Mouse (Mus musculus): Measurements from ENCODE around the gene Mapk8ip3. TPM values are rescaled to one million over a fixed set of nuclear protein-coding genes. Genes with fewer than 3 reads are reported as not detected.

The Mapk8ip3 gene
- 4.3 TPM for polyA plus RNA-seq (2014; fragmentation: Illumina TruSeq; extraction: RNeasy Lipid Tissue Mini Kit (QIAGEN cat#74804); ENCODE audit: low read depth, low replicate concordance)

DNA sequence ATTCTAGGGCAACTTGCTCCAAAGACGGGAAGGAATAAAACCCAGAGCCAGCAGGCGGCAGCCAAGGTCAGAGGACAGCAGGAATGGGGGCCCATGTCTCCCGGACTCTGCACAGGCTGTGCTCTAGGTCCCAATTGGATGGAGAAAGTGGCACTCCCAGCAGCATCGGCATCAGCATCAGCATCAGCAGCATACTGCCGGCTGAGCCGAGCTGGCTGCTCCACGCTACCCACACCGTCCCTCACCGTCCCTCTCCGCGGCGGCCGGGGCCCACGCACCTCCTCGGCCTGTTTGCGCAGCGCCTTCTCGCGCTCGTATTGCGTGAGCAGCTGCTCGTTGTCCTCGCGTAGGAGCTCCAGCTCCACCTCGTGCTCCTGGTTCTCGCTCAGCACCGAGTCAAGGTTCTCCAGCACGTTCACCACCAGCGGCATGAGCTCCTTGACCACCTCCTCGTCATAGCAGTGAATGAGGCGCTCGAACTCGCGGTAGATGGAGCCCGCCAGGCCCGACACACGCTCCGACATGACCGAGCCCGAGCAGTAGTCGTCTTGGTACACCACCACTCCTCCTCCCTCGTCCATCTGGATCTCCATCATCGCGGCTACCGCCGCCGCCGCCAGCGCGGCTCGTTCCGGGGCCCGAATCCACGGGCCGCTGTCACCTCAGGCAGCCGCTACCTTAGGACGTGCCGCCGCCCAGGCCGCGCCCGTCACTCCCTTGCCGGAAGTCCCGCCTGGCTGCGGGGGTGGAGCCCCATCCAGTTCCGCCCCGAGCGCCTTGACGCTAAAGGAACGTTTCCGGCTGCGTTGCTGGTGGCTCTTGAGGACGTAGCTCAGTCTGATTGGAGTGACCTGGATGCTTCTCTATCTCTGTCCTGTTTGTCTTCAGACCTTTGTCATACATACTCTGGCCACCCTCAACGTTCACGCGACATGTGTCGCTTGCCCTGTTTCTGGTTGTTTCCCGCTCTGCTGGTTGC is at the start of gene Mapk8ip3:
Mapk8ip3 (minus strand) TSS at position 719 of the 979 bp plus-strand sequence.

DNA sequence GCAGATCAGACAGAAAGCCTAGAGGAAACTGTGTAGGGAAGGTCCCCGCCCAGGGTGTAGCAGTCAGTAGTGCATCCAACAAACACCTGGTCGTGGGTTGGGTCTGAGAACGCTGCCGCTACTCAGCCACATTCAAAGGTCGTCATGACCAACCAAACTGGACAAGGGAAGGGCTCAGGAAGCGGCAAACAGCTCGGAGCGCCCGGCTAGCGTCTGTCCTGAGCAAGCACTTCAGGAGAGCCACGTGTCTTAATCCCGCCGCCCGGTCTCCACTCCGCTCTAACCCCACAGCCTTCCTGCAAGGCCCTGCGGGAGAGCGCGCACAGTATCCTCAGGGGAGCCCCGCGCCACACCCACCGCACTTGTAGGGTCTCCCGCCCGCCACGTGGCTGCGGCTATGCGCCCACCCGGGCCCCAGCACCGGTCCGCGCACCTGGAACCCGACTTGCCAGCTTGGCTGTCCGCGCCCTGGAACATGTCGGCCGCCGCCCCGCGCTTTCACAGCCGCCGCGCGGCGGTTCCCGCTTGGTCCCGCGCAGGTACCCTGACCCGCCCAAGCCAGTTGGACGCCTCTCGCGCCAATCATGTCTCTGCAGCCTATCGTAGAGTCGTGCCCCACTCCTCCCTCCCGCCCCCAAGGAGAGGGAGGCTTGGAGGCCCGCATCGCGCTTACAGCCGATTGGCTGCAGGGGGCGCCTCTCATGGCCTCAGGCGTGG is 23.5 kb upstream of the Mapk8ip3 start, which contains the start of gene Jpt2:
Jpt2 (minus strand) TSS at position 555 of the 717 bp plus-strand sequence.

DNA sequence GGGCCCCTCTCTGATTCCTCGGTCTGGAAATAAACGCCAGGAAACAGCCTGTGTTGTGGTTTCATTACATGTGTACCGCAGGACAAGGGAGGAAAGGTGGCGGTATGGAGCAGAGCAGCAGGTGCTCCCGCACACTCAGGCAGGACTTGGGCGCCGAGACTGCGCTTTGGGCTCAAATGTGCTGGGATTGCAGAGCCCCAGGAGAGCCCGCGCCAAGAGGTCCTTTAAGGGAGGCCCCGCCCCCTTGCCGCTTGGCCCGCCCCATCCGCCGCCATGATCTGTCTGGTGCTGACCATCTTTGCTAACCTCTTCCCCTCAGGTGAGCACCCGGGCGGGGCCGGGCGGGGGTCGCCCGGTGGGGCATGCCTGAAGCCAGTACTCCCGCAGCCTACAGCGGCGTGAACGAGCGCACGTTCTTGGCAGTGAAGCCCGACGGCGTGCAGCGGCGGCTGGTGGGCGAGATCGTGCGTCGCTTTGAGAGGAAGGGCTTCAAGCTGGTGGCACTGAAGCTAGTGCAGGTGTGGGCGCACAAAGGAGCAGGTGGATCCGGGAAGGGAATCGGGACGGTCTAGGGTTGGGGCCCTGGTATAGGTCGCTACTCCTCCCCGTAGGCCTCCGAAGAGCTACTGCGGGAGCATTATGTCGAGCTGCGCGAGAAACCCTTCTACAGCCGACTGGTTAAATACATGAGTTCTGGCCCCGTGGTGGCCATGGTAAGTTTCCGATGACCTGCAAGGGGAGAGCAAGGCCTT is 40.4 kb downstream of the Mapk8ip3 start, which contains the start of gene Nme3:
Nme3 (plus strand) TSS at position 260 of the 752 bp plus-strand sequence.

DNA sequence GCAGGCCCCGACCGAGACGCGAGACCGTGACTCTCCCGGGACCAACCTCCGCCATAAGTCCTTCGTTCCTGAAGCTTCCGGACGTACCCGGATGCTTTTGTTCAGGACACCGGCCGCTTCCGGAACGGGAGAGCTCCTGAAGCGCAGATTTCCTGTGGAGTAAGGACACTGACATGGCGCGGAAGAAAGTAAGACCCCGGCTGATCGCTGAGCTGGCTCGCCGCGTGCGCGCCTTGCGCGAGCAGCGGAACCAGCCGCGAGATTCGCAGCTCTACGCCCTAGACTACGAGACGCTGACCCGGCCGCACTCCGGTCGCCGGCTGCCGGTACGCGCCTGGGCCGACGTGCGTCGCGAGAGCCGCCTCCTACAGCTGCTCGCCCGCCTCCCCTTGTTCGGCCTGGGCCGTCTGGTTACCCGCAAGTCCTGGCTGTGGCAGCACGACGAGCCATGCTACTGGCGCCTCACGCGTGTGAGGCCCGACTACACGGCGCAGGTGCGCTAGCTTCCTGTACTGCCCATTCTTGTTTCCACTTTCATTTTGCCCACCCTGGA is 41.7 kb downstream of the Mapk8ip3 start, which contains the start of the genes Eme2 and Mrps34:
Eme2 (minus strand) TSS at position 93 of the 553 bp plus-strand sequence.
Mrps34 (plus strand) TSS at position 122 of the 553 bp plus-strand sequence.

DNA sequence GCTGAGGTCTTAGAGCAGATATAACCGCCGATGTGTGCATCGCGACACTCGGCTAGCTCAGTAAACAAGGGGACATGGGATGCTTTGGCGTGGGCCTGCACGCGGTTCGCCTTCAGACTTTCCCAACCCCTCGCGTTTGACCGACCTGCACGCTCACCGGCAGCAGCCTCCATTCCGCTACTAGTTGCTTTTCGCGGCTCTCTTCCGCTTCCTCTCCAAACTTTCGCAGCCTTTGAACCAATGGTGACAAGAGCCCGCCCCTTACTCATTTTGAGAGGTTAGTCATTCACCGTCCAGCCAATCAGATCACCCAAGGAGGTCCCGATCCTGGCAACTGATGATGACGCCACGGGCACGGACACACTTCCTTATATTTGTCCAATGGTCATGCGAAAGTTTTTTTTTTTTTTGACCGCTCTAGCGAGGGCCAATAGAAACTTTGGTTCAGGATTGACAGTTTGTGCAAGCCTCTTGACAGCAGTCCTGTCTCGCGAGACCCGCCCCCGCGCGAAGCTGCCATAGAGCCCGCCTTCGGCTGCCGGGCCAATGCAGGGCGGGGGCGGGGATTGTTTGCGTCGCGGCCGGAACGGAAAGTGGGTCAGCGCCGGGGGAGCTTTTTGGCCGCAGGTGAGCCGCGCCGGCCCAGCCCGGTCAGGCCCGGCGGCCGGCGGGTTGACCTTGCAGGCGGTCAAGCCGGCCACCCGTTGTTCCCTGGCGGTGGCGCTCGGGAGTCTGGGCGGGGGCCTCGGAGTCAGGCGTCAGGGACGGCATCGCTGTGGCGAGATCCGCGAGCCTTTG is 50.4 kb downstream of the Mapk8ip3 start, which contains the start of the genes Nubp2 and Spsb3:
Nubp2 (minus strand) TSS at position 216 of the 798 bp plus-strand sequence.
Spsb3 (plus strand) TSS at position 510 of the 798 bp plus-strand sequence.

DNA sequence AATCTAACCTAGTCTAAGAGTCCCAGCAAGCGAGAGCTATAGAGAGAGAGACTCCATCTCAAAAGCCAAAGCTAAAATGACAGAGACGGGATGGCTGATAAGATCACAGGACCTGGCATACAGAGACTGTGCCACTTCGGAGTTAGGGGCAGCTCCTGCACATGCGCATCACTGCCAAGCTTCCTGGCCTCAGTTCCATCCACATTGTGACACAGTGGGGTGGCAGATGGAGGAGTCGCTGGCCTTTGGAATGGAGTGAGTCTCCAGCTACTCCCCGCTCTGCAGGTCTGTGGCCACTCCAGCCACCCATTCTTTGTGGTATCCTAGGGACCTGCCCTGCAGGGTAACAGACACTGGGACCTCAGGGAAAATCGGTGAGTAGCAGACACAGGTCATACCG is 71.0 kb downstream of the Mapk8ip3 start, which contains the start of gene Igfals:
Igfals (plus strand) TSS at position 222 of the 400 bp plus-strand sequence.

DNA sequence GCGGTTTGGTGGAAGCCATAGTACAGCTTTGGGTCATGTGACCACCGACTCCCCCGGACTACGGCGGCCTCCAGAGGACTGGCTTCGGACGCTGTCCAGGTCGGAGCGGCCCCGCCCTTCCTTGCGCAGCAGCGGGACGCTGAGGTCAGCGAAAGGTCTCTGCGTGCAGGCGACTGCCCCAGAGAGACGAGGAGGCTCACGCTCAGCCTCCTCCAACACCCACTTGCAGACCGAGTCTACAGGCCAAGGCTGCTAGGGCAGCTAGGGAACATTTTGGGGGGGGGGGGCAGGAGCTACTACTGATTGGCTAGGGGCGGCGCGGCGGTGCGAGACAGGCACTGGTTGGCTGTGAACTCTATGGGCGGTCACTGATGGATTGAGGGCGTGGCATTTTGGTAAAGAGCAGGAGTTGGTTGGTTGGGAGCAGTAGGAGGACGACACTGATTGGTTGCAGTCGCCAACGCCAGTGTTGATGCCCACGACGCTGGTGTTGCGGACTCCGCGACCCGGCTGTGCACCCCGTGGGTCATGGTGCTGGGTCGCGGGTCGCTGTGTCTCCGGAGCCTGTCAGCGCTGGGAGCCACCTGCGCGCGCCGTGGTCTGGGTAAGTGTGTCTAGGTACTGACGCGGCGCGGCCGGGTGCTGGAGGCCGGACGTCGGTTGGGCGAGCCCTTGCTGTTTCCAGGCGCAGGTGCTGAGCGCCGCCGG is 86.6 kb downstream of the Mapk8ip3 start, which contains the start of gene Fahd1:
Fahd1 (minus strand) TSS at position 300 of the 708 bp plus-strand sequence.

Other genes starting within 250 kb of the Mapk8ip3 start
- gene Syngr3, start 247.0 kb downstream of the Mapk8ip3 start, polyA plus RNA-seq (2014; fragmentation: Illumina TruSeq; extraction: RNeasy Lipid Tissue Mini Kit (QIAGEN cat#74804); ENCODE audit: low read depth, low replicate concordance) = 0.11 TPM
- gene Gfer, start 240.8 kb downstream of the Mapk8ip3 start, polyA plus RNA-seq (2014; fragmentation: Illumina TruSeq; extraction: RNeasy Lipid Tissue Mini Kit (QIAGEN cat#74804); ENCODE audit: low read depth, low replicate concordance) = 29.2 TPM
- gene Noxo1, start 240.7 kb downstream of the Mapk8ip3 start, polyA plus RNA-seq (2014; fragmentation: Illumina TruSeq; extraction: RNeasy Lipid Tissue Mini Kit (QIAGEN cat#74804); ENCODE audit: low read depth, low replicate concordance) = 12.7 TPM
- 0.29 TPM for gene Tbl3, start 229.3 kb downstream of the Mapk8ip3 start, polyA plus RNA-seq (2014; fragmentation: Illumina TruSeq; extraction: RNeasy Lipid Tissue Mini Kit (QIAGEN cat#74804); ENCODE audit: low read depth, low replicate concordance)
- gene Rnf151, start 218.9 kb downstream of the Mapk8ip3 start, polyA plus RNA-seq (2014; fragmentation: Illumina TruSeq; extraction: RNeasy Lipid Tissue Mini Kit (QIAGEN cat#74804); ENCODE audit: low read depth, low replicate concordance) = 46.8 TPM
- gene Rps2, start 218.9 kb downstream of the Mapk8ip3 start, polyA plus RNA-seq (2014; fragmentation: Illumina TruSeq; extraction: RNeasy Lipid Tissue Mini Kit (QIAGEN cat#74804); ENCODE audit: low read depth, low replicate concordance) = 129 TPM
- 69.2 TPM for gene Ndufb10, start 212.5 kb downstream of the Mapk8ip3 start, polyA plus RNA-seq (2014; fragmentation: Illumina TruSeq; extraction: RNeasy Lipid Tissue Mini Kit (QIAGEN cat#74804); ENCODE audit: low read depth, low replicate concordance)
- gene Rpl3l, start 209.2 kb downstream of the Mapk8ip3 start, polyA plus RNA-seq (2014; fragmentation: Illumina TruSeq; extraction: RNeasy Lipid Tissue Mini Kit (QIAGEN cat#74804); ENCODE audit: low read depth, low replicate concordance) = not detected
- 1.1 TPM for gene Msrb1, start 200.3 kb downstream of the Mapk8ip3 start, polyA plus RNA-seq (2014; fragmentation: Illumina TruSeq; extraction: RNeasy Lipid Tissue Mini Kit (QIAGEN cat#74804); ENCODE audit: low read depth, low replicate concordance)
- gene Hs3st6, start 184.0 kb downstream of the Mapk8ip3 start, polyA plus RNA-seq (2014; fragmentation: Illumina TruSeq; extraction: RNeasy Lipid Tissue Mini Kit (QIAGEN cat#74804); ENCODE audit: low read depth, low replicate concordance) = not detected
- 67.9 TPM for gene Meiob, start 132.7 kb downstream of the Mapk8ip3 start, polyA plus RNA-seq (2014; fragmentation: Illumina TruSeq; extraction: RNeasy Lipid Tissue Mini Kit (QIAGEN cat#74804); ENCODE audit: low read depth, low replicate concordance)
- 93.5 TPM for gene Hagh, start 96.8 kb downstream of the Mapk8ip3 start, polyA plus RNA-seq (2014; fragmentation: Illumina TruSeq; extraction: RNeasy Lipid Tissue Mini Kit (QIAGEN cat#74804); ENCODE audit: low read depth, low replicate concordance)
- 25.4 TPM for gene Fahd1, start 86.6 kb downstream of the Mapk8ip3 start, polyA plus RNA-seq (2014; fragmentation: Illumina TruSeq; extraction: RNeasy Lipid Tissue Mini Kit (QIAGEN cat#74804); ENCODE audit: low read depth, low replicate concordance)
- not detected for gene Igfals, start 71.0 kb downstream of the Mapk8ip3 start, polyA plus RNA-seq (2014; fragmentation: Illumina TruSeq; extraction: RNeasy Lipid Tissue Mini Kit (QIAGEN cat#74804); ENCODE audit: low read depth, low replicate concordance)
- gene Nubp2, start 50.6 kb downstream of the Mapk8ip3 start, polyA plus RNA-seq (2014; fragmentation: Illumina TruSeq; extraction: RNeasy Lipid Tissue Mini Kit (QIAGEN cat#74804); ENCODE audit: low read depth, low replicate concordance) = 19.6 TPM
- gene Spsb3, start 50.3 kb downstream of the Mapk8ip3 start, polyA plus RNA-seq (2014; fragmentation: Illumina TruSeq; extraction: RNeasy Lipid Tissue Mini Kit (QIAGEN cat#74804); ENCODE audit: low read depth, low replicate concordance) = 1.6 TPM
- 1.9 TPM for gene Eme2, start 41.9 kb downstream of the Mapk8ip3 start, polyA plus RNA-seq (2014; fragmentation: Illumina TruSeq; extraction: RNeasy Lipid Tissue Mini Kit (QIAGEN cat#74804); ENCODE audit: low read depth, low replicate concordance)
- 0.64 TPM for gene Mrps34, start 41.9 kb downstream of the Mapk8ip3 start, polyA plus RNA-seq (2014; fragmentation: Illumina TruSeq; extraction: RNeasy Lipid Tissue Mini Kit (QIAGEN cat#74804); ENCODE audit: low read depth, low replicate concordance)
- gene Nme3, start 40.5 kb downstream of the Mapk8ip3 start, polyA plus RNA-seq (2014; fragmentation: Illumina TruSeq; extraction: RNeasy Lipid Tissue Mini Kit (QIAGEN cat#74804); ENCODE audit: low read depth, low replicate concordance) = 0.69 TPM
- 13.2 TPM for gene Jpt2, start 23.7 kb upstream of the Mapk8ip3 start, polyA plus RNA-seq (2014; fragmentation: Illumina TruSeq; extraction: RNeasy Lipid Tissue Mini Kit (QIAGEN cat#74804); ENCODE audit: low read depth, low replicate concordance)
- 13.1 TPM for gene Cramp1l, start 78.8 kb upstream of the Mapk8ip3 start, polyA plus RNA-seq (2014; fragmentation: Illumina TruSeq; extraction: RNeasy Lipid Tissue Mini Kit (QIAGEN cat#74804); ENCODE audit: low read depth, low replicate concordance)
- gene Ift140, start 79.1 kb upstream of the Mapk8ip3 start, polyA plus RNA-seq (2014; fragmentation: Illumina TruSeq; extraction: RNeasy Lipid Tissue Mini Kit (QIAGEN cat#74804); ENCODE audit: low read depth, low replicate concordance) = 141 TPM
- 1.2 TPM for gene Tmem204, start 146.6 kb upstream of the Mapk8ip3 start, polyA plus RNA-seq (2014; fragmentation: Illumina TruSeq; extraction: RNeasy Lipid Tissue Mini Kit (QIAGEN cat#74804); ENCODE audit: low read depth, low replicate concordance)
- 0.48 TPM for gene Telo2, start 179.0 kb upstream of the Mapk8ip3 start, polyA plus RNA-seq (2014; fragmentation: Illumina TruSeq; extraction: RNeasy Lipid Tissue Mini Kit (QIAGEN cat#74804); ENCODE audit: low read depth, low replicate concordance)
- gene Ptx4, start 183.8 kb upstream of the Mapk8ip3 start, polyA plus RNA-seq (2014; fragmentation: Illumina TruSeq; extraction: RNeasy Lipid Tissue Mini Kit (QIAGEN cat#74804); ENCODE audit: low read depth, low replicate concordance) = not detected
- gene Clcn7, start 196.4 kb upstream of the Mapk8ip3 start, polyA plus RNA-seq (2014; fragmentation: Illumina TruSeq; extraction: RNeasy Lipid Tissue Mini Kit (QIAGEN cat#74804); ENCODE audit: low read depth, low replicate concordance) = 3.2 TPM
- gene Ccdc154, start 225.5 kb upstream of the Mapk8ip3 start, polyA plus RNA-seq (2014; fragmentation: Illumina TruSeq; extraction: RNeasy Lipid Tissue Mini Kit (QIAGEN cat#74804); ENCODE audit: low read depth, low replicate concordance) = 2.2 TPM
- gene Gm38655, start 238.5 kb upstream of the Mapk8ip3 start, polyA plus RNA-seq (2014; fragmentation: Illumina TruSeq; extraction: RNeasy Lipid Tissue Mini Kit (QIAGEN cat#74804); ENCODE audit: low read depth, low replicate concordance) = not detected
- gene BC003965, start 247.6 kb upstream of the Mapk8ip3 start, polyA plus RNA-seq (2014; fragmentation: Illumina TruSeq; extraction: RNeasy Lipid Tissue Mini Kit (QIAGEN cat#74804); ENCODE audit: low read depth, low replicate concordance) = 5.9 TPM

Data from testis, adult 10 weeks (tissue).